Mouse (Mus musculus) myocyte (in vitro differentiated cells): Measurements from ENCODE around the gene Ctbp2.

Source experiments
- MYOD1 ChIP-seq, 3 experiments: IDR thresholded peaks; one replicate each; pipeline ENCODE4 v1.6.1; 2011; ENCODE audit warnings: control low read depth in 2 of 3, low read depth in 2 of 3, mild to moderate bottlenecking in 2 of 3, moderate library complexity in 1 of 3; ENCODE audit not compliant: insufficient read length in 2 of 3, control insufficient read depth in 1 of 3
- MYOG ChIP-seq, 3 experiments: IDR thresholded peaks; one replicate each; pipeline ENCODE4 v1.6.1; 2011; ENCODE audit warnings: control low read depth in 2 of 3, low read depth in 2 of 3, mild to moderate bottlenecking in 2 of 3; ENCODE audit not compliant: insufficient read length in 2 of 3, control insufficient read depth in 1 of 3, insufficient read depth in 1 of 3
- POLR2AphosphoS2 ChIP-seq: IDR thresholded peaks from one replicate; pipeline ENCODE4 v1.6.1; 2011; ENCODE audit warnings: low read depth, control low read depth; ENCODE audit not compliant: insufficient read length
- TCF12 ChIP-seq: IDR thresholded peaks from one replicate; pipeline ENCODE4 v1.6.1; 2011; ENCODE audit warnings: mild to moderate bottlenecking, control low read depth; ENCODE audit not compliant: poor library complexity, insufficient read depth, severe bottlenecking
- USF1 ChIP-seq: IDR thresholded peaks from one replicate; pipeline ENCODE4 v1.6.1; 2011; ENCODE audit warnings: low read depth, mild to moderate bottlenecking, control low read depth, moderate library complexity

DNA sequence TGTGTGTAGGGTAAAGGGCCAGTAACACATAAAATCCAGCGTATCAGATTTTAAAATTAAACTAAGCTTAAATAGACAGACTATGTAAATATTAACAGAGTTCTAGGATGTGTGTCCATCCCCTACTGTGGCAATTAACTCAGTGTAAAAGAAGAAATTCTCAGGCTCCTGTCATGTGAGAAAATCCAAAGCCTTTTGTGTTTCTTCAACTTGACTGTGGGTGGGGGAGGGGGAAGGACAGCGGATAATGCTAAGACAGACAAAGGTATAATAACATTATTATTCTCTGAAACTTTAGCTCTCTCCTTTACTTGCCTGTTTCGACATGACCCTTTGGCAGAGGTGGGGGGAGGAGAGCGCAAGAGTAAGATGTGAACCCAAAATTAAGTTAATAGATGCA is 51.6 kb downstream of the Ctbp2 start:
- TF ChIP-seq MYOD1 (IDR thresholded peaks at IDR 0.05; ENCODE audit: control insufficient read depth in 1 of 3, insufficient read length in 2 of 3, low read depth in 2 of 3) = no peak
- TF ChIP-seq MYOG (IDR thresholded peaks at IDR 0.05; ENCODE audit: control insufficient read depth in 1 of 3, insufficient read depth in 1 of 3, insufficient read length in 2 of 3, low read depth in 2 of 3) = no peak
- no peak for TF ChIP-seq USF1
- no peak for TF ChIP-seq POLR2AphosphoS2
- TF ChIP-seq TCF12 = no peak
